Mouse (Mus musculus) stomach, postnatal 0 days (tissue): ENCODE results near the gene Cdhr3.

Source experiments
- CTCF ChIP-seq: IDR thresholded peaks from 2 replicates; pipeline ENCODE4 v1.5.1; 2016; ENCODE audit warnings: antibody characterized with exemption, low read depth, mild to moderate bottlenecking, moderate library complexity
- EP300 ChIP-seq: optimal IDR thresholded peaks from 2 replicates; pipeline ENCODE3; 2016; ENCODE audit warnings: antibody characterized with exemption

GRCm38 (mm10) chr12:33126243-33126642 is 33.6 kb upstream of the Cdhr3 start:
- TF ChIP-seq EP300: no peak
- no peak for TF ChIP-seq CTCF
